Mouse (Mus musculus): Measurements from ENCODE around the gene Cachd1. TPM values are rescaled to one million over a fixed set of nuclear protein-coding genes. Genes with fewer than 3 reads are reported as not detected.

The Cachd1 gene
- total and polyA plus RNA-seq, 2 experiments = 0.46 to 1.1 TPM

GRCm38 (mm10) chr4:100842629-100843028, 66.2 kb downstream of the Cachd1 start:
- Histone ChIP-seq H3K9ac (ENCODE audit: low read depth, low read length) (no peak overlapping the region), H3K79me2 (ENCODE audit: control insufficient read depth, insufficient read depth, low read length) (no peaks in the 10 kb centered on the region), H3K27me3 (ENCODE audit: control insufficient read depth, insufficient read depth, low read length) (no peaks in the 10 kb centered on the region; the same call in 1 of the 2 replicates), H3K27ac (replicated peaks; ENCODE audit: insufficient read depth, low read depth, low read length) (no peak overlapping the region), H3K4me3 (ENCODE audit: insufficient read depth, low read depth, low read length) (no peak overlapping the region), H3K4me1 (ENCODE audit: control insufficient read depth, insufficient read depth, low read length) (no peaks in the 10 kb centered on the region), H3K36me3 (ENCODE audit: control insufficient read depth, insufficient read depth, low read length) (no peaks in the 10 kb centered on the region)
- WGBS = 58% methylated on average over 5 of the region's 5 CpGs
- TF ChIP-seq CTCF (IDR thresholded peaks at IDR 0.05; ENCODE audit: low read depth, low read length) (no peak), POLR2A (IDR thresholded peaks at IDR 0.05; ENCODE audit: extremely low read depth, insufficient read depth, low read length) (no peak)
- no peak for DNase-seq (ENCODE audit: extremely low read depth, low read depth, low spot score)

- no peak overlapping the region for H3K4me3 ChIP-seq (ENCODE audit: insufficient read depth, low read depth, low read length)
- no peak overlapping the region for H3K27ac ChIP-seq (replicated peaks; ENCODE audit: insufficient read depth, low read depth, low read length)
- no peaks in the 10 kb centered on the region for H3K36me3 ChIP-seq (ENCODE audit: control insufficient read depth, insufficient read depth, low read length)
- H3K9ac ChIP-seq (ENCODE audit: low read depth, low read length) = no peak overlapping the region
- H3K27me3 ChIP-seq (ENCODE audit: control insufficient read depth, insufficient read depth, low read length) = no peaks in the 10 kb centered on the region; the same call in 1 of the 2 replicates
- no peak for DNase-seq (ENCODE audit: extremely low read depth, low read depth, low spot score)
- WGBS = 90% methylated on average over 5 of the region's 5 CpGs
- TF ChIP-seq POLR2A (IDR thresholded peaks at IDR 0.05; ENCODE audit: extremely low read depth, insufficient read depth, low read length) = no peak
- TF ChIP-seq CTCF (IDR thresholded peaks at IDR 0.05; ENCODE audit: low read depth, low read length) = no peak
- H3K4me1 ChIP-seq (ENCODE audit: control insufficient read depth, insufficient read depth, low read length) = no peaks in the 10 kb centered on the region
- no peaks in the 10 kb centered on the region for H3K79me2 ChIP-seq (ENCODE audit: control insufficient read depth, insufficient read depth, low read length)
Observed at GRCm38 (mm10) chr4:100843119-100843518, 66.6 kb downstream of the Cachd1 start.

GRCm38 (mm10) chr4:100850846-100851495, 74.5 kb downstream of the Cachd1 start:
- Histone ChIP-seq H3K79me2 (ENCODE audit: control insufficient read depth, insufficient read depth, low read length) (no peaks in the 10 kb centered on the region), H3K4me3 (ENCODE audit: insufficient read depth, low read depth, low read length) (no peak overlapping the region), H3K27me3 (ENCODE audit: control insufficient read depth, insufficient read depth, low read length) (no peaks in the 10 kb centered on the region; the same call in 1 of the 2 replicates), H3K9ac (ENCODE audit: low read depth, low read length) (no peak overlapping the region), H3K36me3 (ENCODE audit: control insufficient read depth, insufficient read depth, low read length) (no peaks in the 10 kb centered on the region), H3K4me1 (ENCODE audit: control insufficient read depth, insufficient read depth, low read length) (no peaks in the 10 kb centered on the region), H3K27ac (replicated peaks; ENCODE audit: insufficient read depth, low read depth, low read length) (no peak overlapping the region)
- TF ChIP-seq CTCF (IDR thresholded peaks at IDR 0.05; ENCODE audit: low read depth, low read length) = no peak
- TF ChIP-seq POLR2A (IDR thresholded peaks at IDR 0.05; ENCODE audit: extremely low read depth, insufficient read depth, low read length) = no peak
- WGBS = 81% methylated on average over 7 of the region's 7 CpGs
- DNase-seq (ENCODE audit: extremely low read depth, low read depth, low spot score) = no peak

- WGBS = 70% methylated on average over 3 of the region's 3 CpGs
- Histone ChIP-seq H3K4me1 (ENCODE audit: control insufficient read depth, insufficient read depth, low read length) (no peaks in the 10 kb centered on the region), H3K9ac (ENCODE audit: low read depth, low read length) (no peak overlapping the region), H3K27ac (replicated peaks; ENCODE audit: insufficient read depth, low read depth, low read length) (no peak overlapping the region), H3K36me3 (ENCODE audit: control insufficient read depth, insufficient read depth, low read length) (no peaks in the 10 kb centered on the region), H3K4me3 (ENCODE audit: insufficient read depth, low read depth, low read length) (no peak overlapping the region), H3K79me2 (ENCODE audit: control insufficient read depth, insufficient read depth, low read length) (no peaks in the 10 kb centered on the region), H3K27me3 (ENCODE audit: control insufficient read depth, insufficient read depth, low read length) (no peaks in the 10 kb centered on the region; the same call in 1 of the 2 replicates)
- TF ChIP-seq POLR2A (IDR thresholded peaks at IDR 0.05; ENCODE audit: extremely low read depth, insufficient read depth, low read length) (no peak), CTCF (IDR thresholded peaks at IDR 0.05; ENCODE audit: low read depth, low read length) (no peak)
- no peak for DNase-seq (ENCODE audit: extremely low read depth, low read depth, low spot score)
Observed at GRCm38 (mm10) chr4:100852448-100852847, 76.0 kb downstream of the Cachd1 start.

GRCm38 (mm10) chr4:100853426-100853825, 77.0 kb downstream of the Cachd1 start:
- no peak overlapping the region for H3K27ac ChIP-seq (replicated peaks; ENCODE audit: insufficient read depth, low read depth, low read length)
- H3K4me1 ChIP-seq (ENCODE audit: control insufficient read depth, insufficient read depth, low read length) = no peaks in the 10 kb centered on the region
- H3K36me3 ChIP-seq (ENCODE audit: control insufficient read depth, insufficient read depth, low read length) = no peaks in the 10 kb centered on the region
- H3K79me2 ChIP-seq (ENCODE audit: control insufficient read depth, insufficient read depth, low read length) = no peaks in the 10 kb centered on the region
- no peak overlapping the region for H3K9ac ChIP-seq (ENCODE audit: low read depth, low read length)
- 85% methylated on average over 1 of the region's 1 CpGs for WGBS
- TF ChIP-seq CTCF (IDR thresholded peaks at IDR 0.05; ENCODE audit: low read depth, low read length) (no peak), POLR2A (IDR thresholded peaks at IDR 0.05; ENCODE audit: extremely low read depth, insufficient read depth, low read length) (no peak)
- no peak for DNase-seq (ENCODE audit: extremely low read depth, low read depth, low spot score)
- no peak overlapping the region for H3K4me3 ChIP-seq (ENCODE audit: insufficient read depth, low read depth, low read length)
- H3K27me3 ChIP-seq (ENCODE audit: control insufficient read depth, insufficient read depth, low read length) = no peaks in the 10 kb centered on the region; the same call in 1 of the 2 replicates

GRCm38 (mm10) chr4:100855373-100855772, 78.9 kb downstream of the Cachd1 start:
- DNase-seq (ENCODE audit: extremely low read depth, low read depth, low spot score) = no peak
- TF ChIP-seq CTCF (IDR thresholded peaks at IDR 0.05; ENCODE audit: low read depth, low read length) = no peak
- no peak for TF ChIP-seq POLR2A (IDR thresholded peaks at IDR 0.05; ENCODE audit: extremely low read depth, insufficient read depth, low read length)
- Histone ChIP-seq H3K27ac (replicated peaks; ENCODE audit: insufficient read depth, low read depth, low read length) (no peak overlapping the region), H3K4me1 (ENCODE audit: control insufficient read depth, insufficient read depth, low read length) (no peaks in the 10 kb centered on the region), H3K36me3 (ENCODE audit: control insufficient read depth, insufficient read depth, low read length) (no peaks in the 10 kb centered on the region), H3K27me3 (ENCODE audit: control insufficient read depth, insufficient read depth, low read length) (no peaks in the 10 kb centered on the region; the same call in 1 of the 2 replicates), H3K4me3 (ENCODE audit: insufficient read depth, low read depth, low read length) (no peak overlapping the region), H3K9ac (ENCODE audit: low read depth, low read length) (no peak overlapping the region), H3K79me2 (ENCODE audit: control insufficient read depth, insufficient read depth, low read length) (no peaks in the 10 kb centered on the region)
- 86% methylated on average over 4 of the region's 4 CpGs for WGBS
